Mouse (Mus musculus) megakaryocyte, embryonic 14.5 days (primary cell): ENCODE measurements around the gene Spg20.

Experiments
- FLI1 ChIP-seq: IDR thresholded peaks from 2 replicates; pipeline ENCODE4 v1.6.1; 2012; ENCODE audit warnings: low read length, inconsistent platforms, mixed read lengths
- GATA1 ChIP-seq: IDR thresholded peaks from 3 replicates; pipeline ENCODE4 v1.6.1; 2012; ENCODE audit warnings: mixed read lengths, low read length, inconsistent platforms, borderline replicate concordance

DNA sequence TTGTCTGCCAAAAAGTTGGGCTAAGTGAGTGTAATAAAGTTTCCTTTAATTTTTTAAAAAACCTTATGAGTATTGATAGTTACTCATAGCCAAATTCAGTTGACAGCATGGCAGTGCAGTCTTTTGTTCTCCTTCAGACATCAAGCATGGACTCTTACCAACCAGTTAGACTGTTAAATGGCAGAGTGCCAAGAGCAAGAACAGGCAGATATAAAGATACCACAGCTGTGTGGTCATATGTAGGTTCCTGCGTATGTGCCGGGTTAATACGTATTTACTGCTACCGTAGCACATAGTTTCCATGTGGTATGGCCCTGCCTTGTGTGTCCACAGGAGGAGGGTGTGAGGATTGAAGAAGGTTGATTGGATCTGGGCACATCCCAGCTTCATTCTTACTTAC, 11.2 kb downstream of the Spg20 start:
- TF ChIP-seq GATA1 (no peak), FLI1 (no peak)
